Comparison of ENCODE assay signal across 18 mouse cellular contexts in the genomic region with DNA sequence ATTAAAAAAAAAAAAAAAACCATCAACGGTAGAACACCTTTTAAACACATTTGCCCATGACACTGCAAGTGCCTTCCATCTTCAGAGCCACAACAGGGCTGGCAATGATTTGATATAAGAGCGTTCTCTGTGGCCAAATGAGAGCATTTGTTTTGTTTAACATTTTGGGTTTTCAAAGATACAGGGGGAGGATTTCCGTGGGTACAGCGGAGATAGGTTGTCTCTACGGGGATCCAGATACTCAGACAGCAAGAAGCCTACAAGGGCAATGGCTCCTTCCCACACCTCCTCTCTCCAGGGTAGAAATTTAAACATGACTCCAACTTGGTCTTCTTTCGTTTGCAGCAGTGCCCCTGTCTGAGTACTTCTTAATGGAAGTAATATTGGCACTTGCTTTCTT. TPM values are rescaled to one million over a fixed set of nuclear protein-coding genes. Genes with fewer than 3 reads are reported as not detected.
DNase-seq lines count a peak whose midpoint lies in the region; ATAC-seq and TF ChIP-seq lines count a peak whose summit lies in the region.
"Had no signal": no experiment of that assay in that cellular context is flagged by ENCODE, and none has a peak within 500 bp of the region (broad histone marks: within the 10 kb centered on the region; RNA-seq: fewer than 3 reads in every experiment).

No protein-coding gene starts in this region.

- no peaks in the 10 kb centered on the region for H3K9me3 ChIP-seq in hindbrain, embryonic 13.5 days
- no peaks in the 10 kb centered on the region for H3K9me3 ChIP-seq in hindbrain, embryonic 11.5 days (ENCODE audit: control insufficient read depth, low read length)
- H3K9me3 ChIP-seq in forebrain, embryonic 14.5 days (replicated peaks; ENCODE audit: control insufficient read depth, low read length): no peaks in the 10 kb centered on the region
- H3K9me3 ChIP-seq: liver, embryonic 13.5 days; megakaryocyte, embryonic 14.5 days had no signal

- H3K27me3 ChIP-seq in hindbrain, embryonic 13.5 days: 0 out of 2 replicates have a peak, but pooled peaks cover 2% of the 10 kb centered on the region
- H3K27me3 ChIP-seq in hindbrain, embryonic 11.5 days (ENCODE audit: control insufficient read depth, insufficient read depth, low read length): peaks cover 12% of the 10 kb centered on the region; the same call in 1 of the 2 replicates
- no peaks in the 10 kb centered on the region for H3K27me3 ChIP-seq in spleen, adult 2 months (ENCODE audit: control insufficient read depth, insufficient read depth, low read length)
- H3K27me3 ChIP-seq in forebrain, embryonic 14.5 days (replicated peaks; ENCODE audit: control insufficient read depth, insufficient read depth, low read length): no peaks in the 10 kb centered on the region

- no peak for ATAC-seq in hindbrain, embryonic 13.5 days (ENCODE audit: low FRiP score)
- no peak for ATAC-seq in hindbrain, embryonic 11.5 days (ENCODE audit: low FRiP score)
- ATAC-seq in forebrain, embryonic 14.5 days: no peak
- no peak for ATAC-seq in frontal cortex, adult (ENCODE audit: low TSS enrichment)

- H3K27ac ChIP-seq in hindbrain, embryonic 13.5 days: no peak overlapping the region; the same call in 1 of the 2 replicates
- no peak overlapping the region for H3K27ac ChIP-seq in hindbrain, embryonic 11.5 days (ENCODE audit: low read depth, low read length)
- H3K27ac ChIP-seq in spleen, adult 2 months (ENCODE audit: insufficient read depth, low read length): 0 out of 2 replicates have a peak overlapping the region, but pooled peaks have one; percentile 24
- peak overlapping the region; percentile 46; the same call in 1 of the 2 replicates for H3K27ac ChIP-seq in forebrain, embryonic 14.5 days (ENCODE audit: low read depth, low read length)
- H3K27ac ChIP-seq: liver, embryonic 13.5 days; stomach, postnatal 0 days had no signal

- peaks cover 94% of the 10 kb centered on the region for H3K4me1 ChIP-seq in hindbrain, embryonic 13.5 days (replicated peaks)
- H3K4me1 ChIP-seq in hindbrain, embryonic 11.5 days (replicated peaks; ENCODE audit: control insufficient read depth, insufficient read depth, low read length): peaks cover 4% of the 10 kb centered on the region; the same call in 1 of the 2 replicates
- H3K4me1 ChIP-seq in spleen, adult 2 months (ENCODE audit: control insufficient read depth, insufficient read depth, insufficient read length): peaks cover 4% of the 10 kb centered on the region; the same call in 1 of the 2 replicates
- peaks cover 42% of the 10 kb centered on the region for H3K4me1 ChIP-seq in forebrain, embryonic 14.5 days (ENCODE audit: control insufficient read depth, insufficient read depth, low read length)
- H3K4me1 ChIP-seq: liver, embryonic 13.5 days had no signal

- H3K4me2 ChIP-seq in hindbrain, embryonic 13.5 days: peak overlapping the region; percentile 79
- H3K4me2 ChIP-seq in hindbrain, embryonic 11.5 days (replicated peaks; ENCODE audit: low read depth, low read length): no peak overlapping the region
- peak overlapping the region; percentile 65 for H3K4me2 ChIP-seq in forebrain, embryonic 14.5 days (ENCODE audit: low read length)
- H3K4me2 ChIP-seq: liver, embryonic 13.5 days had no signal

- no peak for TF ChIP-seq CTCF in spleen, adult 2 months (IDR thresholded peaks at IDR 0.05; ENCODE audit: extremely low read depth, insufficient read depth, insufficient read length, insufficient replicate concordance)

- H3K9ac ChIP-seq in hindbrain, embryonic 13.5 days: peak overlapping the region; percentile 49; the same call in 1 of the 2 replicates
- no peak overlapping the region for H3K9ac ChIP-seq in hindbrain, embryonic 11.5 days (ENCODE audit: low read depth, low read length)
- H3K9ac ChIP-seq in forebrain, embryonic 14.5 days (ENCODE audit: low read length): peak overlapping the region; percentile 100
- H3K9ac ChIP-seq: liver, embryonic 13.5 days had no signal

- 70% methylated on average over 6 of the region's 6 CpGs for WGBS in hindbrain, embryonic 13.5 days
- 80% methylated on average over 6 of the region's 6 CpGs for WGBS in hindbrain, embryonic 11.5 days
- 56% methylated on average over 6 of the region's 6 CpGs for WGBS in spleen, adult 2 months
- WGBS in forebrain, embryonic 14.5 days: 56% methylated on average over 6 of the region's 6 CpGs

- DNase-seq in hindbrain, embryonic 11.5 days (ENCODE audit: low spot score): no peak
- DNase-seq in spleen, adult 2 months (ENCODE audit: low read depth in 1 of 2, low spot score in 2 of 2): no peak
- DNase-seq in spleen, postnatal 4 days (ENCODE audit: low spot score in 2 of 2): no peak
- no peak for DNase-seq in forebrain, embryonic 14.5 days (ENCODE audit: low spot score)
- DNase-seq in naive thymus-derived CD4-positive, alpha-beta T cell, adult 2 months (ENCODE audit: low read depth): peak; percentile 85
- DNase-seq in lung, postnatal 14 days: no peak
- DNase-seq: adrenal gland, adult 8-10 months; cerebellum, adult 8-10 months; kidney, adult 9 months; kidney, postnatal 4 days; liver, embryonic 13.5 days; right cerebral cortex, adult 18-20 months; spleen, adult 18-20 months had no signal

- no peaks in the 10 kb centered on the region for H3K36me3 ChIP-seq in hindbrain, embryonic 13.5 days
- H3K36me3 ChIP-seq in hindbrain, embryonic 11.5 days (ENCODE audit: control insufficient read depth, insufficient read depth, low read length): no peaks in the 10 kb centered on the region
- H3K36me3 ChIP-seq in spleen, adult 2 months (ENCODE audit: control insufficient read depth, insufficient read depth, low read length): no peaks in the 10 kb centered on the region
- no peaks in the 10 kb centered on the region for H3K36me3 ChIP-seq in forebrain, embryonic 14.5 days (ENCODE audit: control insufficient read depth, insufficient read depth, low read length)
- H3K36me3 ChIP-seq: liver, embryonic 13.5 days had no signal

- no peak for TF ChIP-seq POLR2A in spleen, adult 2 months (IDR thresholded peaks at IDR 0.05; ENCODE audit: low read depth, low read length)

- peak overlapping the region; percentile 93; the same call in 1 of the 2 replicates for H3K4me3 ChIP-seq in hindbrain, embryonic 13.5 days
- no peak overlapping the region for H3K4me3 ChIP-seq in hindbrain, embryonic 11.5 days (ENCODE audit: low read depth, low read length)
- H3K4me3 ChIP-seq in spleen, adult 2 months (ENCODE audit: extremely low read depth, insufficient read depth, insufficient read length): no peak overlapping the region
- H3K4me3 ChIP-seq in forebrain, embryonic 14.5 days (ENCODE audit: low read depth, low read length): 0 out of 2 replicates have a peak overlapping the region, but pooled peaks have one; percentile 98
- H3K4me3 ChIP-seq: erythroblast, embryonic 14.5 days; liver, embryonic 13.5 days; megakaryocyte, embryonic 14.5 days had no signal

RNA-seq across cellular contexts. Expression of a gene that starts 7.2 kb away (rescaled TPM):
- polyA plus RNA-seq in hindbrain, embryonic 13.5 days (2015; fragmentation: Nextera tagmentation; extraction: Ambion mirVana): 27.0 and 31.0 TPM in 2 replicates
- polyA plus RNA-seq in hindbrain, embryonic 11.5 days (2014; fragmentation: Nextera tagmentation; extraction: Ambion mirVana): 6.8 and 8.4 TPM in 2 replicates
- polyA plus RNA-seq in spleen, adult 2 months (2012; rRNA removed): 19.7 and 37.3 TPM in 2 replicates
- 76.7 and 86.5 TPM in 2 replicates for polyA plus RNA-seq in forebrain, embryonic 14.5 days (2014; fragmentation: Nextera tagmentation; extraction: Ambion mirVana)
- polyA plus RNA-seq: erythroblast, embryonic 14.5 days had no signal

Comparison
In these comparisons a context has a peak if more than half of its experiments do, and no peak if none do; other contexts are left out.
1. H3K4me3 ChIP-seq: peak in hindbrain, embryonic 13.5 days (single experiment) and forebrain, embryonic 14.5 days (single experiment); none in hindbrain, embryonic 11.5 days (single experiment) and spleen, adult 2 months (single experiment).
2. H3K27ac ChIP-seq: peak in spleen, adult 2 months (single experiment) and forebrain, embryonic 14.5 days (single experiment); none in hindbrain, embryonic 13.5 days (single experiment) and hindbrain, embryonic 11.5 days (single experiment).